Mouse (Mus musculus): ENCODE data around the gene Zfp943. TPM values are rescaled to one million over a fixed set of nuclear protein-coding genes. Genes with fewer than 3 reads are reported as not detected.
"Not testable (repeated sequence)": the region's sequence is repeated elsewhere in the genome, so short reads cannot be mapped to it uniquely, and the experiment has no call there.

The Zfp943 gene
- 20.0 and 22.8 TPM in 2 replicates for polyA plus RNA-seq (2016; fragmentation: Nextera tagmentation; extraction: Ambion mirVana)

DNA sequence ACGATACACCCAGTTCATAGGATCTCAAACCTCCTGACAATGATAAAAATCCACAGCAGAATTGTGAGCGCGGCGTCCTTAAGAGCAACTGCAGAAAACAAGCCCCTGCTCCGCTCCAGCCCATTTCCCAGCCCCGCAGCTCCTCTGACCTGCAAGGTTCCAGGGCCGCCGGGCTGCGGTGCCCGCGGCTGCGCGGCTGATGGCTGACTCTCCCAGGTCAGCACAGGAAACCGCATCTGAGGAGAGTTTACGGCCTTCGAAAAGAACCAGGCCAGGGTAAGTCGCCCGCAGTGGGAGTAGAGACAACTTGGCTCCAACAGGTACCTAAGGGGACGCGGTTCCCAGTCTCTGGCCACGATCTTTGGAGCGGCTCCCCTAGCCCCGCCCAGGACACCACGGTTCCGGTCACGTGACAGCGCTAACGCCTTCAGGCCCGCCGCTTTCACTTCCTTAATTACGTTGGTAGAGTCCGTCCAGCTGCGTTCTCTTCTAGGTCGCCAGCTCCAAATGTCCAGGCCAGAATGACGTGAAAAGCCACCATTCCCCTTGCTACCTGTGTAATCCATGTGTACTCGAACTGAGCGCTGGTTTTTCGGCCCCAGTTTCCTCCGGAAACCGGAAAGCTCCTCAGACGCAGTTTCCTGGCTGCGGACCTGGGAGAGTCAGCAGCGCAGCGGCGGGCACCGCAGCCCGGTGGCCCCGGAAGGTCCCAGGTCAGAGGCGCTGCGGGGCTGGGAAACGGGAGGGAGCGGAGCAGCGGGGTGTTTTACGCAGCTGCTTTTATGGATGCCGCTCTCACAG lies at the start of gene Zfp943, which contains the start of gene Zfp942:
Gene Zfp943 (plus strand): TSS at position 446 of the 801 bp plus-strand sequence.
Gene Zfp942 (minus strand): TSS at position 358 of the 801 bp plus-strand sequence.
- peak; percentile 97 for ATAC-seq (ENCODE audit: insufficient number of reproducible peaks, insufficient read depth, low FRiP score, low TSS enrichment)
- Histone ChIP-seq H3K4me1 (peaks cover 10% of the 10 kb centered on the region; the same call in 1 of the 2 replicates), H3K27ac (peak within 1 kb of the TSS; percentile 75), H3K9ac (peak within 1 kb of the TSS; percentile 73), H3K4me3 (peak within 1 kb of the TSS; percentile 71), H3K4me2 (replicated peaks) (peak within 1 kb of the TSS; percentile 57)
- H3K36me3 ChIP-seq, H3K27me3 ChIP-seq, H3K9me3 ChIP-seq: not testable (repeated sequence)
- WGBS = under 1% methylated on average over 45 of the region's 55 CpGs

DNA sequence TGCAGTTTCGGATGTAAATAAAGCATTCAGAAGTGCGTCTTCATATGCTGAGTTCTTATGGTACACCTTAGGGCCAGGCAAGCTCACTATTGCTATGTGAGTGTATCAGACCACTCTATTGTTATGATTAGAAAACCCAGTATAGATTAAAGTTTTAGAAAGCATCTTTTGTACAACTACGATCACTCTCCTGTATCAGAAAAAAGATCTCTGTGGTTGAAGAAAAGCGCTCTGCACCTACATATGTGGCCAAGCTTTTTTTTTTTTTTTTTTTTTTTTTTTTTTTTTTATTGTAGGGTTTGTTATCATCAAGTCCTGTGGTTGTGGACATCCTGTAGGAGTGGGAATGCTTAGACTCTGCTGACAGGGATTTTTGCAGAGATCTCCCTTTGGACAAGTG lies 950 bp downstream of the Zfp943 start:
- Histone ChIP-seq H3K27me3 (no peaks in the 10 kb centered on the region), H3K4me2 (replicated peaks) (peak overlapping the region; percentile 45), H3K4me1 (peaks cover 10% of the 10 kb centered on the region; the same call in 1 of the 2 replicates), H3K9ac (no peak overlapping the region), H3K9me3 (no peaks in the 10 kb centered on the region), H3K27ac (no peak overlapping the region), H3K4me3 (peak overlapping the region; percentile 71), H3K36me3 (peaks cover 6% of the 10 kb centered on the region)
- ATAC-seq (ENCODE audit: insufficient number of reproducible peaks, insufficient read depth, low FRiP score, low TSS enrichment) = no peak
- 62% methylated on average over 4 of the region's 4 CpGs for WGBS

DNA sequence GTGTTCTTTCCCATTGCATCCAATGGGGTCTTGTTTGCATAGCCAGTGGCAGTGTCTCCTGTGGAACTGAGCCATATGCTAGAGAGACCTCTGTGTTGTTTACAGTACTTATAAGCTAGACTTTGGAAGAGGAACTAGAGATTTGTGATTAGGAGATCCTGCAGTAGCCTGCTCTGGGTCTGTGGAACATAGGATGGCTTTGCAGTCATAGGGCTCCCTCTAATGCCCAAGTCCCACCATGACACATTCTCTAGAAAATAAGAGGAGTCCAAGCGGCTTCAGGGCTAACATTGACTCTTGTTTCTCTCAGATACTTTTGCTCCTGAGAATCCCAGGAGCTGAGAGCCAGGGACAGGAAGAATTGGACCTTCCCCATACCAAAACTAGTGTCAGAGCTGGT lies 73.2 kb downstream of the Zfp943 start:
- H3K4me2 ChIP-seq (replicated peaks); H3K4me3 ChIP-seq; H3K4me1 ChIP-seq; H3K36me3 ChIP-seq; ATAC-seq (ENCODE audit: insufficient number of reproducible peaks, insufficient read depth, low FRiP score, low TSS enrichment); H3K9me3 ChIP-seq; H3K9ac ChIP-seq; H3K27ac ChIP-seq; H3K27me3 ChIP-seq: not testable (repeated sequence)
- WGBS = 32% methylated on average over 1 of the region's 1 CpGs

DNA sequence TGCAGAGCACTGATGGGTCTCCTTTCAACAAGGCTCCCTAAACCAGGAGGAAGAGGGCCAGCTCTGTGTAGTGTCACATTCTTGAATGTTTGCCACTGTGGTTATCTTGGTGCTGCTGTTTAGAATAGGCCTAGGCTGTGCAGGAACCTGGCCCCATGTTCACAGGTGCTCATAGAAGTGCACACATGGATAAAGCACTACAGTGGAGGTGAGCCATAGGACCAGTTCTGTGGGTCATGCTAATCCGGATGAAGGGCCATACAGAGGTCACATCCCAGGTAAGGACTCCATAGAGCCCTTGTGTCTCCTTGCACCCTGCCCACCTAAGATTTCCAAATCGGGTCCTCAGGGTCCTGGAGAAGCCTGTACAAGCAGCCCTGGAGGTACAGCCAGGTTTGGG lies 87.1 kb downstream of the Zfp943 start:
- no peak overlapping the region for H3K27ac ChIP-seq
- H3K27me3 ChIP-seq = no peaks in the 10 kb centered on the region
- no peak overlapping the region for H3K4me2 ChIP-seq (replicated peaks)
- H3K9me3 ChIP-seq = peaks cover 14% of the 10 kb centered on the region; the same call in 1 of the 2 replicates
- no peaks in the 10 kb centered on the region for H3K4me1 ChIP-seq
- no peaks in the 10 kb centered on the region for H3K36me3 ChIP-seq
- 74% methylated on average over 2 of the region's 2 CpGs for WGBS
- no peak overlapping the region for H3K4me3 ChIP-seq
- ATAC-seq (ENCODE audit: insufficient number of reproducible peaks, insufficient read depth, low FRiP score, low TSS enrichment) = 0 out of 2 replicates have a peak, but pooled peaks have one; percentile 28
- H3K9ac ChIP-seq = no peak overlapping the region

DNA sequence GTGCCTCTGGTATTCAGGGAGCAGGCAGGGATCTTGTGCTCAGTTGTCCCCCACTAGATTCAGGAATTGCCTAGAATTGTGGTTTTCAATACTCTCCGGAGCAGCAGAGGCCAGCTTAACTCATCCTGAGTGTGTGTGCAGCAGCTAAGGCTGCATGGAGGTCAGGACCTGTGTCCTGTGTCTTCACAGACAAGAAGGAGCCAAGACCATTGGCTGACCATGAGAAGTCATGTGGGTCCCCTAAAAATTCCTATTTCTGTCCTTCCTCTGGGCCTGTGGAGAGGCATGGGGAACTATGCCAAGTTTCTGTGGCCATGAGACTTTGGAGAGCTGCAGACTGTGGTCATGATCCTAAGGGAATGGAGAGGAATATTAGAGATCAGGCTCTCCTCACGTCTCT lies 90.9 kb downstream of the Zfp943 start:
- Histone ChIP-seq H3K4me1 (no peaks in the 10 kb centered on the region), H3K27me3 (no peaks in the 10 kb centered on the region), H3K9ac (no peak overlapping the region), H3K4me2 (replicated peaks) (no peak overlapping the region), H3K36me3 (no peaks in the 10 kb centered on the region), H3K27ac (no peak overlapping the region), H3K9me3 (peaks cover 16% of the 10 kb centered on the region; the same call in 1 of the 2 replicates), H3K4me3 (no peak overlapping the region)
- WGBS = 66% methylated on average over 2 of the region's 2 CpGs
- ATAC-seq (ENCODE audit: insufficient number of reproducible peaks, insufficient read depth, low FRiP score, low TSS enrichment) = no peak

DNA sequence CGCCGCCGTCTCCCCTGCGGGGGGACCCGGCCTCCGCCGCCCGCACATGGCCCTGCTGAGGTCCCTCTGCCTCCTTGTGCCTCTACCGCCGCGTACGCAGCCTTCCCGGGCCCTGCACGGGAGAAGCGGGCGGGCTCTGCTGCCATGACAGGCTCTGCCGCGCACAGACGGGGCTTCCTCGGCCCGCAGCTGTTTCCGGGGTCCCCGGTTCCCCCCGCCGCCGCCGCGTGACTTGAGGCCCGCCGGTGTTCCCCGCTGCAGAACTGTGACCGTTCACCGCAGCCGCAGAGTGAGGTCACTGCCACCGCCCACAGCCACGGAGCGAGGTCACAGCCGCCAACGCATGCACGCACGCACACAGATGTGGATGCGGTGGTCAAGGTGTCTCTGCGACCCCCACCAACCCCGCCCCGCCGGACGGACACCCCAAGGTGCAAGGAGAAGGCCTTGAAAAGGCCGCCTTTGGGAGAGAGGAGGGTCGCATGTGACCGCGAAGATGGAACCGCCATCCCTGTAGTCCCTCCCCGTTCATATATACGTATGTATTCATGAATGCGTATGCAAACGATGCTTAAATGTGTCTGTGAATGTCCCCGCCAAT lies 118.8 kb downstream of the Zfp943 start:
- Histone ChIP-seq H3K4me1 (no peaks in the 10 kb centered on the region), H3K4me2 (replicated peaks) (peak overlapping the region; percentile 90), H3K4me3 (peak overlapping the region; percentile 57), H3K9ac (peak overlapping the region; percentile 66), H3K27me3 (no peaks in the 10 kb centered on the region), H3K9me3 (0 out of 2 replicates have a peak, but pooled peaks cover 3% of the 10 kb centered on the region), H3K36me3 (no peaks in the 10 kb centered on the region), H3K27ac (no peak overlapping the region)
- peak; percentile 82 for ATAC-seq (ENCODE audit: insufficient number of reproducible peaks, insufficient read depth, low FRiP score, low TSS enrichment)
- WGBS = 4% methylated on average over 57 of the region's 57 CpGs

DNA sequence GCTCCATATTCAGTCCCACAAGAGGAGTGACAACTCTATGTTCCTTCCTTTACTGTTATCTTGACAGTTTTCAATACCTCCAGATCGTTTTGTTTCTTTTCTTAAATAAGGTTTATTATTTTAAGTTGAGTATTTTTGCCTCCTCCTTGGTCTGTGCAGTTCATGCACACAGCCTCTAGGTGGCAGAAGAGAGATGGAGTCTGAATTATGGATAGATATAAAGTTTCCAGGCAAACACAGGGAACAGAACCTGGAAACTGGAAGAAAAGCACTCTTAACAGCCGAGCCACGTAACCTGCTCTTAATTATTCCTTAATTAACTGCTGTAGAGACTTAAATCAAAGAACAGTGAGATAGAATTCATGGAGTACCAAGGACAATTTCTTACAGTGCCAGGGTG lies 120.9 kb downstream of the Zfp943 start:
- H3K9ac ChIP-seq; H3K27me3 ChIP-seq; H3K36me3 ChIP-seq; ATAC-seq (ENCODE audit: insufficient number of reproducible peaks, insufficient read depth, low FRiP score, low TSS enrichment); H3K4me3 ChIP-seq; H3K4me1 ChIP-seq; H3K9me3 ChIP-seq; H3K4me2 ChIP-seq (replicated peaks); H3K27ac ChIP-seq: not testable (repeated sequence)
- WGBS = 22% methylated on average over 3 of the region's 3 CpGs

DNA sequence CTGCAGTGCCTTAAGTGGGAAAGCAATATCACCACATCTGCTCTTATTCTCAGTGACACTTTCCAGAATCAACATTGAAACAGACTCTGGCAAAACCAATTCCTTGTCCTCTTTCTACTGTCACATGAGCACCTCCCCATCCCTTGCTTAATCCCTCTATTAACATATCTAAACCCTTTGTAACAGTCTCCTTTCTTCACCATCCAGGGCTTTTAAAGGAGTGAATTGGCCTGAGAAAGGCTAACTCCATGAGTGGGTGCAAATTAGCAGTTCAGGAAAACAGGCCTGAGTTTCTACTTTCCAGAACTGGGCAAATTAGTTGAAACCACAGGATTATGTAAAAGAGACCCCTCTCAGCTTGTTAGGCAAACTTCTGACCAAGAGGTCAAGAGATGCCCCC lies 156.4 kb downstream of the Zfp943 start:
- no peak overlapping the region for H3K9ac ChIP-seq
- H3K4me3 ChIP-seq = no peak overlapping the region
- H3K9me3 ChIP-seq = no peaks in the 10 kb centered on the region
- no peaks in the 10 kb centered on the region for H3K27me3 ChIP-seq
- H3K4me1 ChIP-seq = no peaks in the 10 kb centered on the region
- no peaks in the 10 kb centered on the region for H3K36me3 ChIP-seq
- no peak overlapping the region for H3K4me2 ChIP-seq (replicated peaks)
- no peak for ATAC-seq (ENCODE audit: insufficient number of reproducible peaks, insufficient read depth, low FRiP score, low TSS enrichment)
- no peak overlapping the region for H3K27ac ChIP-seq

Other genes starting within 250 kb of the Zfp943 start
- 8.2 and 8.8 TPM in 2 replicates for gene Zfp229, start 231.8 kb upstream of the Zfp943 start, polyA plus RNA-seq (2016; fragmentation: Nextera tagmentation; extraction: Ambion mirVana)
- gene Zfp820, start 116.8 kb upstream of the Zfp943 start, polyA plus RNA-seq (2016; fragmentation: Nextera tagmentation; extraction: Ambion mirVana) = 6.9 and 7.7 TPM in 2 replicates
- gene Zfp995, start 52.6 kb upstream of the Zfp943 start, polyA plus RNA-seq (2016; fragmentation: Nextera tagmentation; extraction: Ambion mirVana) = 7.2 and 8.6 TPM in 2 replicates
- gene Zfp942, start 88 bp upstream of the Zfp943 start, polyA plus RNA-seq (2016; fragmentation: Nextera tagmentation; extraction: Ambion mirVana) = 28.3 and 30.5 TPM in 2 replicates
- gene Zfp947, start 203.6 kb downstream of the Zfp943 start, polyA plus RNA-seq (2016; fragmentation: Nextera tagmentation; extraction: Ambion mirVana) = 2.5 TPM in 2 replicates

Data from embryonic facial prominence, embryonic 12.5 days (tissue).